Mouse (Mus musculus) brown adipose tissue, adult 24 weeks (tissue): ENCODE measurements at regions not wholly inside any gene's neighbourhood (a gene's known extent, or its start where the extent isn't known, plus 50 kb on each side); places are given as distances from the start of the nearest gene placed in this dataset.
A peak's percentile ranks its signal among the peaks of the same experiment; 100 is the strongest.

Experiments used
- H3K27ac ChIP-seq: fragments of 200-500 bp; replicated peaks from 2 replicates; pipeline ENCODE4 v1.5.1; 2012; ENCODE audit warnings: low read depth, mild to moderate bottlenecking, low read length
- H3K4me1 ChIP-seq: fragments of 200-500 bp; 2 replicates; pipeline ENCODE4 v1.6.1; 2012; ENCODE audit warnings: low read length, mixed read lengths; ENCODE audit not compliant: control insufficient read depth, insufficient read depth, insufficient read length
- H3K4me3 ChIP-seq: fragments of 200-500 bp; 2 replicates; pipeline ENCODE4 v1.5.1; 2012; ENCODE audit warnings: low read depth, mild to moderate bottlenecking, low read length, moderate library complexity; ENCODE audit not compliant: insufficient read depth

DNA sequence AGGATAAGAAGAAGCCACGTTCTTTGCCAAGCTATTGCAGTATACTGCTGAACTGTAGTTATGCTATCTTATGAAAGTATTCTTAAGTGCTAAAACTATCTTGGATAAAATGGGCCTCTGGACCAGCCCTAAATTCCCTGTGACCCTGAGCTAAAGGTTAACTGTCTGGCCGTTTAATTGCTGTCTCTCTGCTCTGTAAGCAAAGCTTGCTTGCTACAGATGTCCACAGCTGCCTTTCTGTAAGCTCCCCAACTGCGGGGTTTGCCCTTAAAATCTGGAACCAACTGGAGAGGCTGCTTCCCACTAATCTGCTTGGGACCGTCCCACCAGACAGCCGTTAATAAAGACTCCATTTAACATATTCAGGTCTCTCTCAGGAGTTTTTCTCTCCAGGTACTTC is 73.2 kb upstream of the 1700021F07Rik start:
- H3K4me3 ChIP-seq = no peak overlapping the region
- H3K27ac ChIP-seq = no peak overlapping the region
- H3K4me1 ChIP-seq = peaks cover 6% of the 10 kb centered on the region

DNA sequence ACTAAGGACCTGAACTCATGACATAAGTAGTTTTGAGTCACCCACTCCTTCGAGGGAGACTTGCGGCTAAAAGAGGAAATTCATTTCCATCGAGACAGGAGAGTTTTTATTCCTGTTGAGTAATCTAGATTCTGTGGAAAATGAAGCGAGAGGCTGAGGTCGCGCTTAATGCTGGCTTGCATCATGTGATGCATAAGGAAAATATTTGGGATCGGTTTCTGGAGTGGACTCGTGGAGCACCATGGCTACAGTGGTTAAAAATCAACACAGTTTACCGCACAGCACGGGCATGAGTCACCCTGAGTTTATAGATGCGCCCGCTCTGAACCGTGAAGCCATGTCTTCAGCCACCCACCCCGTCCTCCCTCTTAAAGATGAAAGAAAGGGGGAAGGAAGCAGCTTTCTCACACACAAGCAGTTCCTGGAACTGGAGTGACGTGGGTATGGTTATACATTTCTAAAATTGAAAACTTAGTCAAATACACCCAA is 70.3 kb upstream of the 1700021F07Rik start:
- Histone ChIP-seq H3K4me1 (peaks cover 11% of the 10 kb centered on the region), H3K4me3 (no peak overlapping the region), H3K27ac (peak overlapping the region; percentile 87)

- Histone ChIP-seq H3K4me3 (no peak overlapping the region), H3K27ac (peak overlapping the region; percentile 87), H3K4me1 (peaks cover 11% of the 10 kb centered on the region)
Observed at GRCm38 (mm10) chr2:173452800-173453199, 69.6 kb upstream of the 1700021F07Rik start.

- no peak overlapping the region; the same call in 1 of the 2 replicates for H3K27ac ChIP-seq
- H3K4me3 ChIP-seq = no peak overlapping the region
- H3K4me1 ChIP-seq = peaks cover 11% of the 10 kb centered on the region
Observed at GRCm38 (mm10) chr2:173453569-173454405, 68.6 kb upstream of the 1700021F07Rik start.

GRCm38 (mm10) chr2:173454741-173455140 is 67.6 kb upstream of the 1700021F07Rik start:
- Histone ChIP-seq H3K27ac (no peak overlapping the region), H3K4me3 (no peak overlapping the region)

DNA sequence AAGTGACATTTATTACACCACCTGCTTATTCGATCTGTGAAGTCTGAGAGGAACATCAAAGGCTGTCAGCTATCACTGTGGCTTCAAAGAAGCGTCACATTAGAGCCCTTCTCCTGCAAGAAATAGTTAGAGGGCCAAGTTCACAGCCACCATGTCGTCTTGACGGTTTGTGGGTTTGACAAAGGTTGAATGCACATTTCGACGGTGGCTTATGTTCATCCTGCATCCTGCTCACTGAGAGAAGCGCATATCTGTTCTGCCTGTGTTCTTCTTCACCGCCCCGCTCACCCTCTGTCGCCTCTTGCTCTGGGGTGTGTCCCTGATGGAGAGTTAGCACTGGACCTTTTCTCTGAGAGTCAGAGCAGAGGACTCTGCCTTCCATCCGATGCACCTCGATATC is 67.2 kb upstream of the 1700021F07Rik start:
- H3K4me1 ChIP-seq = peaks cover 11% of the 10 kb centered on the region
- no peak overlapping the region for H3K27ac ChIP-seq
- no peak overlapping the region for H3K4me3 ChIP-seq

More at GRCm38 (mm10) chr2:173454741-173455140, 67.6 kb upstream of the 1700021F07Rik start:
- H3K4me1 ChIP-seq = peaks cover 11% of the 10 kb centered on the region

DNA sequence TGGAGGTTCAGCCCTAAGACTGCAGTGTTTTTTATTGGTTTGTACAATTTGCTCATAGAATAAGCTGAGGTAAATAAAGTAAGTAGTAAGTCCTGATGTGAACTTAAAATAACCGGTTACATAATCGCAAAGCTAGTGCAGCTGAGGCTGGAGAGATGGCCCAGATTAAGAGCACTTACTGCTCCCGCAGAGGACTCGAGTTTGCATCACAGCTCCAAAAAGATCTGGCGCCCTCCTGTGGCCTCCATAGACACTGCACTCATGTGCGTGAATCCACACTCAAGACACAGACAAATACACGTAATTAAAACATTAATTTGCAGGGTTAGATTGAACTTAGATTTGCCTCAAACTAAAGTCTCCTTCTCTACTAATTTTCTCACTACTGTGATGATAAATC is 66.3 kb upstream of the 1700021F07Rik start:
- Histone ChIP-seq H3K27ac (no peak overlapping the region), H3K4me3 (no peak overlapping the region), H3K4me1 (peaks cover 11% of the 10 kb centered on the region)

DNA sequence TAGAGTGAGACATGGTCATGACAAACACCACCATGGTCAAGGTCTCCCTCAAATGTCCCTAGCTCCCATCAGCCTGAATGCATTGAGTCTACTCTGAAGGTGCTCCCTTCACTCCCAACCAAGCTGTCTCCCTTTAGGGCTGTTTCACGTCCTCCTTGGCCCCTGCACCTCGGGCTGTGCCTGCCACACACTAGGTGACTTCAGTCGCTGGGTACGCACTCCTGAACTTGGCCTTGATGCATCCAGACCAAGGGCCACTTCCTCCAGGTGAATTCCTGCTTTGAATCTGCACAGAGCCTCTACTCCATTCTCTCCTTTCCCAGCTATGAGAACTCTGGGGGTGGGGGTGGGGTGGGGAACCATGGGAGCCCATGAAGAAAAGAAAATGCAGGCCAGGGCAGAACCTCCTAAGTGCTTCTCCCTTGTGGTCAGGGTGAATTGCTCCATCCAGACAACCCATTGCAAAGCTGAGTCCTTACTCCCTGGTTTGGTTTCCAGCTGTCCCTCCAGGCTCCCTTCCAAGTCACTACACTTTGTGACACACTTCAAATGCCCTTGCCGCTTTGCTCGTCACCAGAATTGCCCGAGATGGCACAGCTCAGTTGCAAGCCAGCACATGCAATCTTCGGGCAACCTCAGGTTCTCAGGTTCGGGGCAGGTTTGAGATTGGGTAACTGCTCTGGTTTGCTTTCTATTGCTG is 65.3 kb upstream of the 1700021F07Rik start:
- Histone ChIP-seq H3K4me3 (no peak overlapping the region), H3K4me1 (peaks cover 7% of the 10 kb centered on the region)

GRCm38 (mm10) chr2:173457624-173458320 is 64.6 kb upstream of the 1700021F07Rik start:
- peak overlapping the region; percentile 50 for H3K27ac ChIP-seq
- peaks cover 4% of the 10 kb centered on the region; the same call in 1 of the 2 replicates for H3K4me1 ChIP-seq
- no peak overlapping the region for H3K4me3 ChIP-seq

More for the DNA sequence above, 65.3 kb upstream of the 1700021F07Rik start:
- H3K27ac ChIP-seq = peak overlapping the region; percentile 61

DNA sequence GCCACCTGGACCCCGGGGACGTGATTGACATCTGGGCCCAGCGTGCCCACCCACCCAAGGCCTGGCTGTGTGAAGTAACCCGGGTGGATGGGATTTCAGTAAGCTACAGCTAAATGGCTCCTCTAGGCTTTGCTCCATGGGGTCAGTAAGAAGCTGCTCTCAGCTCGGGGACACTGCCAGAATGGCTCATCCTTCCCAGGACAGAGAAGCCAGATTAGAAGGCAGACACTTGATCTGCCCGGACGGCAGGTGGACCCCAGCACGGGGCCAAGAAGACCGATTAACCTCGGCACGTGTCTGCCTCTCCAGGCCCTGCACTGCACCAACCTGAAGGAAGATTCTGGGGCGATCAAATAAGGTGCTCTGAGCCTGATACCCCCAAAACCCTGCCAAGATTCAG is 63.5 kb upstream of the 1700021F07Rik start:
- Histone ChIP-seq H3K4me3 (no peak overlapping the region), H3K27ac (no peak overlapping the region), H3K4me1 (peaks cover 4% of the 10 kb centered on the region; the same call in 1 of the 2 replicates)

DNA sequence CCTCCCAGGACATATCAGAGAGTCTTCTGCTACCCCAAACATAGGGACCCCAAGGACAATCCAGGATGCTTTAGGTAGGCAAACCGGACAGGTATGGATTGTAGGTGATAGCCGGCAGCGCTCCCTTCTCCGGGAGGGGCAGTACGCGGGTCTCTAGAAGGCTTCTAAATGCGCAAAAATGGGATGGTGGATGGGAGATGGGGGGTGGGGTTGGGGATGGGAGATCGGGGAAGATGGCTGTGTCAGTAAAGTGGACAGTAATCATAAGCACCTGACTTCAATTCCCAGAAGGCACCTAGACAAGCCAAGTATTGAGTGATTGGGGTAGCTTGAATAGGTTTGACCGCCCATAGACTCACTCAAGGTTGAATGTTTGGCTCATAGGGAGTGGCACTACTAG is 59.1 kb upstream of the 1700021F07Rik start:
- Histone ChIP-seq H3K4me3 (no peak overlapping the region), H3K4me1 (no peaks in the 10 kb centered on the region), H3K27ac (no peak overlapping the region)

- Histone ChIP-seq H3K4me3 (no peak overlapping the region), H3K27ac (no peak overlapping the region), H3K4me1 (no peaks in the 10 kb centered on the region)
Observed at GRCm38 (mm10) chr2:173464562-173464961, 57.8 kb upstream of the 1700021F07Rik start.

- no peak overlapping the region for H3K27ac ChIP-seq
- no peak overlapping the region for H3K4me3 ChIP-seq
- no peaks in the 10 kb centered on the region for H3K4me1 ChIP-seq
Observed at GRCm38 (mm10) chr2:173465006-173465620, 57.3 kb upstream of the 1700021F07Rik start.

DNA sequence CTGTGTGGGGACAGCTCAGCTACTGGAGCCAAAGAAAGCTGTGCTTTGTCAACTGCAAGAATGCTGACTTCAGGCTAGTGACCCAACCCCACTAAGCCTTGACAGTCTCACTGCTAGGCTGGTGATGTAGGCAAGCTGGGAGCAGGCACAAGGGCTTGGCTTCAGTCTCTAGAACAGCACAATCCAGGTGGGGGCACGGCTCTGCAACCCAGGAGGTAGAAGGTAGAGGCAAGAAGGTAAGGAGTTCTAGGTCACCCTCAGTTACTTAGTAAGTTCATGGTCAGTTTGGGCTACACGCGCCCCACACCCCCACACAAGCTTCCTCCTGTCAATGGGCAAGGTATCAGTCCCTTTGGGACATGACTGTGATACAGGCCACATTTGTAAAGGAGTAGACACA is 54.2 kb upstream of the 1700021F07Rik start:
- no peaks in the 10 kb centered on the region for H3K4me1 ChIP-seq
- H3K27ac ChIP-seq = no peak overlapping the region
- H3K4me3 ChIP-seq = no peak overlapping the region

DNA sequence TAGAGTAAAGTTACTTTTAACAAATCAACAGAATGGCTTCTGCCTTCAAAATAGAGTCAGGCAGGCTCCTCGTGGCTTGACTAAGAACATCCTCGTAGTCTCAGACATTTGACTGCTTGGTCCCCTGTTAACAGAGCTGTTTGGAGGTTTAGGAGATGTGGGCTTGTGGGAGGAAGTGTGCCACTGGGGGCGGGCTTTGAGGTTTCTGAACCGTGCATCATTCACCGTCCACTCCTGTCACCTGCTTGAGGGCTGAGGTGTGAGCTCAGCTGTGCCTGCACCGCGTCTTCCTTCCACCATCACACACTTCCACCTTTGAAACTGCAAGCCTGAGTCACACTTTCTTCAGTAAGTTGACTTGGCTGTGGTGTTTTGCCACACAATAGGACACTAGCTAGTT is 52.6 kb upstream of the 1700021F07Rik start:
- Histone ChIP-seq H3K27ac (no peak overlapping the region), H3K4me3 (no peak overlapping the region), H3K4me1 (no peaks in the 10 kb centered on the region)
